Mouse (Mus musculus) CH12.LX (cell line): ENCODE data around the gene Layn. TPM values are rescaled to one million over a fixed set of nuclear protein-coding genes. Genes with fewer than 3 reads are reported as not detected.

Experiments
- DNase-seq: peaks from one replicate; pipeline ENCODE4 v3.0.0-alpha.2; 2013; ENCODE audit errors: extremely low read depth
- H3K27ac ChIP-seq: 2 replicates; pipeline ENCODE4 v1.5.1; 2012; ENCODE audit warnings: low read depth, mild to moderate bottlenecking, control low read depth, moderate library complexity; ENCODE audit not compliant: insufficient read depth
- H3K27me3 ChIP-seq: replicated peaks from 2 replicates; pipeline ENCODE3; 2012; ENCODE audit warnings: inconsistent platforms
- H3K36me3 ChIP-seq, 2 experiments: replicated peaks in 1 of 2; 2 replicates each; pipeline versions ENCODE3 to v1.6.1; 2012; ENCODE audit warnings: inconsistent platforms in 1 of 2, low read length in 1 of 2, mild to moderate bottlenecking in 1 of 2, mixed read lengths in 1 of 2, moderate library complexity in 1 of 2; ENCODE audit not compliant: control insufficient read depth in 1 of 2, insufficient read depth in 1 of 2
- H3K4me1 ChIP-seq, 2 experiments: 2 replicates each; pipeline ENCODE4 v1.6.1; 2012; ENCODE audit warnings: inconsistent platforms in 1 of 2, moderate library complexity in 1 of 2; ENCODE audit not compliant: insufficient read depth in 2 of 2, control insufficient read depth in 1 of 2
- H3K4me2 ChIP-seq: 2 replicates; pipeline ENCODE4 v1.6.1; 2012; ENCODE audit warnings: low read depth, mild to moderate bottlenecking, control low read depth; ENCODE audit not compliant: poor library complexity, insufficient read depth, severe bottlenecking
- H3K4me3 ChIP-seq, 3 experiments: fragments of 150-350 bp in 1 of 3; sonication (generic) in 1 of 3; replicated peaks in 1 of 3; 2 replicates each; pipeline versions ENCODE3 to v1.5.1; 2011 to 2012; ENCODE audit warnings: low read depth in 2 of 3, low read length in 2 of 3, mild to moderate bottlenecking in 2 of 3, moderate library complexity in 2 of 3, control low read depth in 1 of 3, improper control_type of control experiment in 1 of 3, inconsistent platforms in 1 of 3, mixed read lengths in 1 of 3; ENCODE audit not compliant: poor library complexity in 1 of 3
- H3K79me2 ChIP-seq: replicated peaks from 2 replicates; pipeline ENCODE4 v1.6.1; 2012; ENCODE audit warnings: mild to moderate bottlenecking, moderate library complexity; ENCODE audit not compliant: control insufficient read depth, poor library complexity, insufficient read depth, severe bottlenecking; ENCODE audit errors: extremely low read depth
- H3K9ac ChIP-seq: 2 replicates; pipeline ENCODE4 v1.6.1; 2012; ENCODE audit warnings: low read depth, mild to moderate bottlenecking, control low read depth, moderate library complexity; ENCODE audit not compliant: insufficient read depth
- H3K9me3 ChIP-seq: replicated peaks from 2 replicates; pipeline ENCODE3; 2012; ENCODE audit warnings: low read length, inconsistent platforms, mixed read lengths
- BHLHE40 ChIP-seq: IDR thresholded peaks from 2 replicates; pipeline ENCODE4 v1.6.1; 2011; ENCODE audit warnings: mild to moderate bottlenecking, low read depth, low read length, improper control_type of control experiment
- E2F4 ChIP-seq: IDR thresholded peaks from 2 replicates; pipeline ENCODE4 v1.6.1; 2011; ENCODE audit warnings: low read depth, low read length, improper control_type of control experiment; ENCODE audit not compliant: insufficient replicate concordance
- EP300 ChIP-seq: IDR thresholded peaks from 2 replicates; pipeline ENCODE4 v1.6.1; 2011; ENCODE audit warnings: low read length, improper control_type of control experiment
- ETS1 ChIP-seq: conservative IDR thresholded peaks from 2 replicates; pipeline ENCODE4 v1.6.1; 2012; ENCODE audit warnings: low read depth, mild to moderate bottlenecking, inconsistent platforms, low read length, improper control_type of control experiment, moderate library complexity
- IRF4 ChIP-seq: IDR thresholded peaks from 2 replicates; pipeline ENCODE4 v1.6.1; 2014; ENCODE audit warnings: low read depth, mild to moderate bottlenecking, inconsistent platforms, low read length, improper control_type of control experiment
- JUN ChIP-seq: IDR thresholded peaks from 2 replicates; pipeline ENCODE4 v1.6.1; 2011; ENCODE audit warnings: low read depth, mild to moderate bottlenecking, low read length, improper control_type of control experiment, moderate library complexity; ENCODE audit not compliant: insufficient read depth
- JUND ChIP-seq: conservative IDR thresholded peaks from 2 replicates; pipeline ENCODE4 v1.6.1; 2011; ENCODE audit warnings: low read depth, low read length, improper control_type of control experiment
- KAT2A ChIP-seq: IDR thresholded peaks from 2 replicates; pipeline ENCODE4 v1.6.1; 2012; ENCODE audit warnings: low read length, improper control_type of control experiment, inconsistent platforms; ENCODE audit not compliant: insufficient replicate concordance
- MAFK ChIP-seq: IDR thresholded peaks from 2 replicates; pipeline ENCODE4 v1.6.1; 2011; ENCODE audit warnings: low read length, improper control_type of control experiment; ENCODE audit not compliant: insufficient replicate concordance
- MAX ChIP-seq: IDR thresholded peaks from 2 replicates; pipeline ENCODE4 v1.6.1; 2011; ENCODE audit warnings: low read length, improper control_type of control experiment
- MAZ ChIP-seq: IDR thresholded peaks from 2 replicates; pipeline ENCODE4 v1.6.1; 2012; ENCODE audit warnings: low read depth, mild to moderate bottlenecking, inconsistent platforms, low read length, improper control_type of control experiment, moderate library complexity
- MEF2A ChIP-seq: IDR thresholded peaks from 2 replicates; pipeline ENCODE4 v1.6.1; 2014; ENCODE audit warnings: low read depth, mild to moderate bottlenecking, inconsistent platforms, low read length, improper control_type of control experiment, borderline replicate concordance
- NELFE ChIP-seq: IDR thresholded peaks from 2 replicates; pipeline ENCODE4 v1.6.1; 2011; ENCODE audit warnings: low read depth, low read length, improper control_type of control experiment
- NRF1 ChIP-seq: IDR thresholded peaks from 2 replicates; pipeline ENCODE4 v1.6.1; 2014; ENCODE audit warnings: low read depth, mild to moderate bottlenecking, inconsistent platforms, low read length, improper control_type of control experiment, moderate library complexity
- PAX5 ChIP-seq: IDR thresholded peaks from 2 replicates; pipeline ENCODE4 v1.6.1; 2012; ENCODE audit warnings: low read length, inconsistent platforms, mixed read lengths
- POLR2A ChIP-seq: IDR thresholded peaks from 2 replicates; pipeline ENCODE4 v1.6.1; 2011; ENCODE audit warnings: low read depth, mild to moderate bottlenecking, improper control_type of control experiment, low read length
- POLR2AphosphoS2 ChIP-seq: IDR thresholded peaks from 2 replicates; pipeline ENCODE4 v1.6.1; 2011; ENCODE audit warnings: low read depth, low read length, improper control_type of control experiment
- USF1 ChIP-seq: IDR thresholded peaks from 2 replicates; pipeline ENCODE4 v1.6.1; 2014; ENCODE audit warnings: low read depth, mild to moderate bottlenecking, inconsistent platforms, low read length, improper control_type of control experiment
- USF2 ChIP-seq: conservative IDR thresholded peaks from 2 replicates; pipeline ENCODE4 v1.6.1; 2011; ENCODE audit warnings: low read depth, low read length, improper control_type of control experiment
- dilution Hi-C: fragments of 300-500 bp; cut with MboI; formaldehyde crosslinking; loops from 2 replicates; pipeline ENCODE4 v1.14.3; 2020; ENCODE audit warnings: low sequenced_read_pairs; ENCODE audit not compliant: extremely low pct_unique_long_range_greater_than_20kb, extremely low pct_ligation_motif_present
- in situ Hi-C: fragments of 300-500 bp; cut with MboI; formaldehyde crosslinking; loops from 3 replicates; pipeline ENCODE4 v1.14.3; 2019; ENCODE audit warnings: low sequenced_read_pairs, low pct_ligation_motif_present, low pct_unique_long_range_greater_than_20kb, mixed read lengths
- polyA plus RNA-seq: library from polyadenylated mRNA; unstranded; fragments of >175 nt; gene quantifications from 2 replicates; pipeline ENCODE4 v1.2.1, GENCODE M21; 2012; ENCODE audit warnings: low read depth; ENCODE audit not compliant: insufficient read length
- total RNA-seq, 2 experiments: library from RNA; depleted of rRNA; stranded (reverse); fragments of 300-350 nt in 1 of 2; fragments of >200 nt in 1 of 2; gene quantifications; 2 replicates each; pipeline ENCODE4 v1.2.3; 2012 to 2014

Gene Layn
- total and polyA plus RNA-seq, 3 experiments, result not detected

DNA sequence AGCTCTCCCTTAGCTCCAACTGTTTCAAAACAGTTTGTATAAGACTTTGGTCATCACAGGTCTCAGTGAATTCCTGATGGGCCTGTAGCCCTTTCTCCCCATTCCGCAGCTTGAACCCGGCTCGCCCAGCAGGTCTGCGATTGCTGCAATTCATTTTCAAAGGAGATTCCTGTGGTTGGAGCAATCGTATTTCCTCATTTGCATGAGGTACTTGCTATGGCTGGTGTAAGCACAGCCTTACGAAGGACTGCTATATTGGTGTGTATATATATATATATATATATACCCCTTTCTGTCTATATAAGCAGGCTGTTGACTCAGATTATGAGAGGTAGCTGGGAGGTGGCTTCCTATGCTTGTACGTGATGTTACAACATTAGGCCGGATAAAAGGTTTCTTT is 44.6 kb downstream of the Layn start:
- DNase-seq, result peak; percentile 9
- Histone ChIP-seq H3K4me3 (no peak overlapping the region), H3K27ac (peak overlapping the region; percentile 74), H3K9me3 (no peaks in the 10 kb centered on the region), H3K9ac (peak overlapping the region; percentile 19), H3K27me3 (no peaks in the 10 kb centered on the region), H3K4me2 (peak overlapping the region; percentile 74), H3K79me2 (no peaks in the 10 kb centered on the region), H3K4me1 (peaks cover 13 to 52% of the 10 kb centered on the region in 2 experiments; a peak in 3 of 4 replicates), H3K36me3 (no peaks in the 10 kb centered on the region)
- TF ChIP-seq NRF1, result no peak
- dilution Hi-C loops, result no loop called here
- in situ Hi-C loops, result no loop called here

DNA sequence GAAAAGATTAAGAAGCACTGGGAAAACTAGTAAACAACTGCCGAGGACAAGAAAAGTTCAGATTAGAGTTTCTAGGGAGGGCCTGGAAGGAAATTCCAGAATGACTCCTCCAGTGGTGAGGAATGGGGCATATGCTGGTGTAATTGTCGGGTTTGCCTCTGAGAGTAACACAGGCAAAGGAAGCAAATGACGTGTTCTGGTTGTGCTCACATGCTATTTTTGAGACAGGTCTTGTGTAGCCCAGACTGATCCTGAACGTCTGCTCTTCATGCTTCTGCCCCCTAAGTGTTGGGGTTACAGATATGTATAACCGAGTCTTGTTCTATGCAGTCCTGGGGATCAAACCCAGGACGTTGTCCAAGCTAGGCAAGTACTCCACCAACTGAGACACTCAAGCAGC is 45.3 kb downstream of the Layn start:
- 0 out of 2 replicates have a peak, but pooled peaks have one; percentile 17 for TF ChIP-seq IRF4
- no peak for TF ChIP-seq MAX
- no peak for TF ChIP-seq NELFE
- TF ChIP-seq BHLHE40, result no peak
- TF ChIP-seq POLR2A, result no peak
- no peak for TF ChIP-seq PAX5
- TF ChIP-seq JUND, result no peak; the same call in 1 of the 2 replicates
- no peak for TF ChIP-seq MAFK
- no peak for TF ChIP-seq KAT2A
- no peak for TF ChIP-seq USF1
- peak; percentile 42 for TF ChIP-seq JUN
- TF ChIP-seq MEF2A, result peak; percentile 72; the same call in 1 of the 2 replicates
- TF ChIP-seq POLR2AphosphoS2, result no peak
- Histone ChIP-seq H3K36me3 (no peaks in the 10 kb centered on the region), H3K4me1 (peaks cover 13 to 52% of the 10 kb centered on the region in 2 experiments; a peak in 3 of 4 replicates), H3K4me2 (peak overlapping the region; percentile 74), H3K4me3 (no peak overlapping the region), H3K79me2 (no peaks in the 10 kb centered on the region), H3K9me3 (no peaks in the 10 kb centered on the region), H3K27ac (peak overlapping the region; percentile 74), H3K27me3 (no peaks in the 10 kb centered on the region), H3K9ac (no peak overlapping the region)
- in situ Hi-C loops, result no loop called here
- dilution Hi-C loops, result no loop called here
- peak; percentile 20 for DNase-seq

DNA sequence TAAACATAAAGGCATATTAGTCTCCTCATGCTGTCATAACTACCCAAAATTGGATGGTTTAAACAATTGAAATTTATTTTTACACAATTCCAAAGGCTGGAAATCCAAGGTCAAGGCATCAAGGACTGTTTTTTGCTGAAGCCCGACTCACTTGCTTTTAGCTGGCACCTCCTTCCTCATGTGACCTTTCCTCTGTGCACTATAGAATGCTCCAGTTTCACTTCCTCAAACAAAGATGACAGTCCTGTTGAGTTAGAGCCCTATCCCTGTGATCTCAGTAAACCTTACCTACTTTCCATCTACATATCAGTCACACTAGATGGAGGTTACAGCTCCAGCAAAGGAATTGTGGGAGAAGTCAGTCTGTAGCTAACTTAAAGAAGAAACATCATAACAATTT is 46.7 kb downstream of the Layn start:
- H3K4me1 ChIP-seq, result peaks cover 13 to 52% of the 10 kb centered on the region in 2 experiments; a peak in 3 of 4 replicates
- TF ChIP-seq BHLHE40 (peak; percentile 95), MAZ (no peak), EP300 (peak; percentile 92), E2F4 (no peak), ETS1 (peak; percentile 54; the same call in 1 of the 2 replicates), USF2 (peak; percentile 48), IRF4 (peak; percentile 95), USF1 (peak; percentile 56)
- TF ChIP-seq, all 38 proteins: peak for 6
- H3K79me2 ChIP-seq, result no peaks in the 10 kb centered on the region
- no peaks in the 10 kb centered on the region for H3K9me3 ChIP-seq
- H3K4me2 ChIP-seq, result peak overlapping the region; percentile 38; the same call in 1 of the 2 replicates
- no peaks in the 10 kb centered on the region for H3K27me3 ChIP-seq
- dilution Hi-C loops, result no loop called here
- in situ Hi-C loops, result no loop called here
- DNase-seq, result peak; percentile 82
- H3K4me3 ChIP-seq, result no peak overlapping the region
- H3K9ac ChIP-seq, result no peak overlapping the region
- H3K27ac ChIP-seq, result no peak overlapping the region
- no peaks in the 10 kb centered on the region for H3K36me3 ChIP-seq
